Mouse (Mus musculus) heart, adult 11 months (tissue): Measurements from ENCODE around the gene Frat1.
"Not testable (repeated sequence)": the region's sequence is repeated elsewhere in the genome, so short reads cannot be mapped to it uniquely, and the experiment has no call there.

ENCODE experiments used
- DNase-seq: peaks from one replicate; pipeline ENCODE4 v3.0.0; 2022

The Frat1 gene

GRCm38 (mm10) chr19:41846366-41847090, 16.8 kb downstream of the Frat1 start:
- DNase-seq: no peak

GRCm38 (mm10) chr19:41847091-41847581, 17.4 kb downstream of the Frat1 start:
- peak; percentile 95 for DNase-seq

GRCm38 (mm10) chr19:41847614-41847991, 17.8 kb downstream of the Frat1 start:
- DNase-seq: not testable (repeated sequence)

GRCm38 (mm10) chr19:41847992-41848851, 18.5 kb downstream of the Frat1 start, which contains the start of gene Frat2:
TSS of gene Frat2 (minus strand) at chr19:41848132.
- DNase-seq: peak; percentile 99

GRCm38 (mm10) chr19:41850021-41850718, 20.4 kb downstream of the Frat1 start:
- DNase-seq: no peak

- no peak for DNase-seq
These were observed 21.2 kb downstream of the Frat1 start for GRCm38 (mm10) chr19:41850719-41851543.

GRCm38 (mm10) chr19:41852423-41852822, 22.7 kb downstream of the Frat1 start:
- DNase-seq: no peak

- no peak for DNase-seq
These were observed 27.5 kb downstream of the Frat1 start for GRCm38 (mm10) chr19:41857086-41857762.

- no peak for DNase-seq
These were observed 28.1 kb downstream of the Frat1 start for GRCm38 (mm10) chr19:41857816-41858310.

GRCm38 (mm10) chr19:41866707-41867106, 36.9 kb downstream of the Frat1 start:
- DNase-seq: no peak

GRCm38 (mm10) chr19:41869296-41869695, 39.5 kb downstream of the Frat1 start:
- no peak for DNase-seq

- not testable (repeated sequence) for DNase-seq
These were observed 40.2 kb downstream of the Frat1 start for GRCm38 (mm10) chr19:41869946-41870345.

- no peak for DNase-seq
These were observed 42.5 kb downstream of the Frat1 start for GRCm38 (mm10) chr19:41872285-41872684.

- DNase-seq: no peak
These were observed 44.6 kb downstream of the Frat1 start for GRCm38 (mm10) chr19:41874356-41874755.

- DNase-seq: no peak
These were observed 52.1 kb downstream of the Frat1 start for GRCm38 (mm10) chr19:41881842-41882241.
